Mouse (Mus musculus) forebrain, embryonic 12.5 days (tissue): ENCODE results near the gene Zfp362. TPM values are rescaled to one million over a fixed set of nuclear protein-coding genes. Genes with fewer than 3 reads are reported as not detected.

Experiments used
- polyA plus RNA-seq: library from polyadenylated mRNA; unstranded; fragments of >200 nt; fragmentation: Nextera tagmentation; extraction: Ambion mirVana; gene quantifications from 2 replicates; pipeline ENCODE4 v1.2.1, GENCODE M21; 2016

Zfp362 gene
- polyA plus RNA-seq, 1 experiment from 2014 or later = 43.7 TPM

Other genes starting within 250 kb of the Zfp362 start
- 7.4 and 8.3 TPM in 2 replicates for gene Zscan20, start 195.9 kb downstream of the Zfp362 start, polyA plus RNA-seq
- gene Tlr12, start 187.4 kb downstream of the Zfp362 start, polyA plus RNA-seq = 0.79 and 1.6 TPM in 2 replicates
- gene Phc2, start 151.3 kb downstream of the Zfp362 start, polyA plus RNA-seq = 56.1 and 148 TPM in 2 replicates
- 0.38 and 0.57 TPM in 2 replicates for gene A3galt2, start 50.7 kb downstream of the Zfp362 start, polyA plus RNA-seq
- gene Trim62, start 77.5 kb upstream of the Zfp362 start, polyA plus RNA-seq = 12.5 and 12.6 TPM in 2 replicates
- gene Azin2, start 156.4 kb upstream of the Zfp362 start, polyA plus RNA-seq = 12.0 and 15.0 TPM in 2 replicates
- gene Ak2, start 185.9 kb upstream of the Zfp362 start, polyA plus RNA-seq = 162 and 173 TPM in 2 replicates